Mouse (Mus musculus) fat pad, adult 2 months (tissue): ENCODE data around the gene Zfp629.

ENCODE experiments used
- DNase-seq: peaks from one replicate; pipeline ENCODE4 v3.0.0-alpha.2; 2011; ENCODE audit warnings: low read depth, low spot score; ENCODE audit errors: extremely low read depth

The Zfp629 gene

DNA sequence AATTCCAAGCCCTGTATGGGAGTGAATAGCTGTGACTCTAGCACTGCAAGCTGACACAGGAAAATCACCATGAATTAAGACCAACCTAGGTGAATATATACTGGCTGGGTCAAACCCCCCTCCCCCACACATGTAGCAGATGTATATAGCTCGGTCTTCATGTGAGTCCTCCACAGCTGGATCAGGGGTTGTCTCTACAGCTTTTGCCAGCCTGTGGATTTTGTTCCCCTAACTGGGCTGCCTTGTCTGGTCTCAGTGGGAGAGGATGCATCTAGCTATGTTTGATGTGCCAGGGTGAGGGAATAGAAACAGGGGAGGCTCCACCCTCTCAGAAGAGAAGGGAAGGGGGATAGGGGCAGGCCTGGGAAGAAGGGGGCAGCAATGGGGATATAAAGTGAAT is 739 bp upstream of the Zfp629 start:
- DNase-seq: no peak

DNA sequence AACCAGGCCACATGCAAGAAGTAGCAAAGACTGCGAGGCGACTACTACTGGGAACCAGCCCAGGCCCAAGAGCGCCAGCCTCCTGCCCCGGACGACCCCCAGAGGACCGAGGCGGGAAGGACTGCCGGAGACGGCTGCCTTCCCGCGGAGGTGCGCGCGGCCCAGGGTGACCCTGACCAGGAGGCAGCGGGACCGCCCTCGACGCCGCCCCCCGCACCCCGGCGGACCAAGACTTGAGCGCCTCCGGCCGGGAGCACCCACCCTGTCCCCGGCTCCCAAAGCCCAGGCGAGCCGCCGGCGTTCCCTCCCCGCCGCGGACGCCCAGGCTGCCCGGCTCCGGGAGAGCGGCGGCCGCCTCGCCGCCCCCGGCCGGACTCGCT is 1.1 kb downstream of the Zfp629 start:
- DNase-seq: no peak

DNA sequence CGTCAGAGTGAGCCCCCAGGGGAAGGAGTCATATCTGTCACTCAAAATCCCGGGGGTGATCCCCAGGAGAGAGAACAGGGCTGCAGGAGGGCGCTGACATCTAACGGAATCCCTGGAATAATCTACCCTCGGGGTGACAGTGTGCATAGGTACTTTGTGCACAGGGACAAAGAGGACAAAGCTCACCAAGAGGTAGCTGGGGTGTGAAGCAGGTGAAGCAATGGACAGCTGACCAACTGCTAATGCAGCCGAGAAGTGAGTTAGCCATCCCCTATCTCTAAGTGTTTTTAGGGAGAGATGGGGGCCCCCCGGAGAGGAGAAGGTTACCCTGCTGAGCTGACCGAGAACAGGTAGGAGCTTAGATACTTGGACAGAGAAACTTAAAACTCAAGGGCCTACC is 1.5 kb downstream of the Zfp629 start:
- no peak for DNase-seq

DNA sequence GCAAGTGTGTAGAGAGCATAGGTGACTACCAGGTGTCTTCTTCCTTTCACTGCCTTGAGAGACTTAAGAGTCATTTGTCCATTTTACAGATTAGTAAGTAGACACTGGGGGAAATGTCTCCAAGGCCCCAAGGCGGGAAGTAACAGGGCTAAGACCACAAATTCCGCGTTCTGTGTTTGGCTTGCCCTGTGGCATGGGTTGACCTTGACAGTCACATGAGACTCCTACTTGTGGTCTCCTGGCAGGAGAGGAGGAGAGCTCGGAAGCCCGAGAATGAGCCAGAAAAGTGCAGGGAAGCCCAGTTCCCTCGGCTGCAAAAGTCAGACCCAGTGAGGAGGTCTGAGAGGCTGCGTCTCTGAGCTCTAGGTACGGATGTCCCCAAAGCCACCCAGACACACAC is 2.1 kb downstream of the Zfp629 start:
- no peak for DNase-seq

DNA sequence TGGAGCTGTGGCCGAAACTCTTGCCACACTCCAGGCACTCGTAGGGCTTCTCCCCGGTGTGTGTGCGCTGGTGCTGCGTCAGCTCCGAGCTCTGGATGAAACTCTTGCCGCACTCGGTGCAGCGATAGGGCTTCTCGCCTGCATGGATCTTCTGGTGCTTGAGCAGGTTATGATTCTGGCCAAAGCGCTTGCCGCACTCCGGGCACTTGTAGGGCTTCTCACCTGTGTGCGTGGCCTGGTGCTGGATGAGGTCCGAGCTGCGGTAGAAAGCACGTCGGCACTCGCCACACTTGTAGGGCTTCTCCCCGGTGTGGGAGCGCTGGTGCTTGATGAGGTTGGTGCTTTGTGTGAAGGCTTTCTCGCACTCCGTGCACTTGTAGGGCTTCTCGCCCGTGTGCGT is 4.0 kb downstream of the Zfp629 start:
- DNase-seq: no peak

DNA sequence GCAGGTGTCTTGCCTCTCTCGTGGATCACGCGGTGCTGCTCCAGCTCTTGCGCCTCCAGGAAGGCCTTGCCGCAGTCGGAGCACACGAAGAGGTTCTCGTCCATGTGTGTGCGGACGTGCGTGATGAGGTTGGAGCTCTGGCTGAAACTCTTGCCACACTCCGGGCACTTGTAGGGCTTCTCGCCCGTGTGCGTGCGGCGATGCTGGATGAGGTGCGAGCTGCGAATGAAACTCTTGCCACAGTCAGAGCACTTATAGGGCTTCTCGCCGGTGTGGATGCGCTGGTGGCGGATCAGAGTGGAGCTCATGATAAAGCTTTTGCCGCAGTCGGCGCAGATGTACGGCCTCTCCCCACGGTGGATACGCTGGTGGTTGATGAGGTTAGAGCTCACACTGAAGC is 4.6 kb downstream of the Zfp629 start:
- DNase-seq: no peak

DNA sequence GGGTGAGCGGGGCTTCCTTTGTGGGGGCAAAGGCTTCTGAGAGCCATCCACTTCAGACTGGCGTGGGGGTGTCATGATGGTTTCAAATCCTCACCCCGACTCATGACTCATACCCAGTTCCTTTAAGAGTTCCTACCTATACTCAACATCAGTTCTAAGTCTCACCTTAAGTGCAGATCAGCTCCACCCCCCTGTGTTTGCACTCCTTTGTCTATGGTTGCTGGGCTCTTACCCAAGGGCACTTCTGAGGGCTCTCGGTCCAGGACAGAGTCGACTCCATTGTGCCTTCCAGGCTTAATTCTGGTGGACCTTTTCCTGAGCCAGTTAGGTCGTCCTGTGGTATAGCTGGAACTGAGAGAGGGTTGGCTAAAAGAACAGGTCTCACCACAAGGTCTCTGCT is 8.4 kb downstream of the Zfp629 start:
- DNase-seq: no peak

DNA sequence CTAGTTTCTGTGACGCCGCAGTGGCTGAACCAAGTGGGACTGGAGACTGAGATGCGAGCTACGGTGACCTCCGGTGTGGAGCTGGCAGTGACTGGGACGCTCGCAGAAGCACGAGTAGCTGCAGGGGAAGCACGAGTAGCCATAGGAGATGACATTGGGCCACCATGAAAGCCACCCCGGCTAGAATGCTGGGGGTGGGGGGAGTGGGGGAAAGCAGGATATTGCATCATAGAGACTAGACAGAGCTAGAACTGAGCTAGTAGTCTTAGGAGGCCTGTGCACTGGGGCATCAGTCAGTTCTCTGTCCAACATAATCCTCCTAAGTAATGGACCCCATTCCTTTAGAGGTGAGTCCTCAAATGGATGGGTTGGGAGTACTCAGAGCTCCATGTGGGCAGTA is 11.3 kb downstream of the Zfp629 start:
- DNase-seq: no peak

DNA sequence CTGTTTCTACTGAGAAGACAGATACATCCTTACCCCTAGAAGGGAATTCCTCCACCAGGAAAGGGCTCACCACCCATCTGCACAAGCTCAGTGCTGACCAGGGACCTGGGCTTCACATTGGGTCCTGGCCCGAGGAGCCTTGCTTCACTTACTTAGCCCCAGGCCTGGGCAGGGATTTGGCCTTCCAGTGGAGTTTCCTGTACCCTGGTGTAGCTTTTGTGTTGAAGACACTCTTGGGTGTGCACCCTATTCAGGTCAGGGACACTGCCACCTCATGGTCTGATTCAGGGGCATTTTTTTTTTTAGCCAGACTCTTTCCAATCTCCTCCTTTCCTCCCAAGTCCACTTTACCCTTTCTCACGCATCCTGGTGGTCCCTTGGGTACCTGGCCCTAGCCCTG is 12.7 kb downstream of the Zfp629 start:
- no peak for DNase-seq

DNA sequence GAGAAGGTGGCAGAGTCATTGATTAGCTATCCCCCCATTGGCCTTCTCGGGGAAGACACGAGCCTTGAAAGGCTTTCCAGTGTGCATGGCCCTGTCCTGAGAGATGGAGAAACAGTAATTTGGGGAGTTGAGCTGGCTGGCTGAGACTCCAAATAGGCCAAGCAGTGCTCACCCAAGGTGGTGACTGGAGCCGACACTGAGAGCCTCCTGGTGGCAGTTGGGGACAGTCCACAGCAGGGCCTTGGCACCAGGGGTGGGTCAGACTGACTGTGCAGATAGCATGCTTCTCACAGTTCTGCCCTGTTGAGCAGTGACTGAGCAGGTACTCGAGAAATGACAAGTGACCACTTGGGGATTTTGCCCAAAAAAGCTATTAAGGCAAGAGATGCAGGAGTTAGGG is 13.9 kb downstream of the Zfp629 start:
- no peak for DNase-seq

DNA sequence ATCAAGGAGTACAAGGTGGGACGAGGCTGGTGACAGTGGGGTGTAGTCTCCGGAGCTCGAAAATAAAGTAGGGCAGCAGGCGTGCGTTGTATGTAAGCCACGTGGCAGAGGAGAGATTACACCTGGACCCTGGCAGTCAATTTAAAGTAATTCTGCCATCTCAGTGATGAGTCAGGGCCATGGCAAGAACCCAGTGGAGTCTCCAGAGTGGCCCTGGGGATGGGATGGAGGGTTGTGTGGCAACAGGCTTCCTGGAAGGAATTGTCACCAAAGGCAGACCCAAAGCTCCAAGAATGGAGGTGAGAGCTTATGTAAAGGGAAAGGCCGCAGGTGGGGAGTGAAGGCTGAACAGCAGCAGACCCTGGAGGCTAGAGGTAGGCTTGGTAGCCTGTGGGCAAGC is 15.0 kb downstream of the Zfp629 start:
- no peak for DNase-seq

DNA sequence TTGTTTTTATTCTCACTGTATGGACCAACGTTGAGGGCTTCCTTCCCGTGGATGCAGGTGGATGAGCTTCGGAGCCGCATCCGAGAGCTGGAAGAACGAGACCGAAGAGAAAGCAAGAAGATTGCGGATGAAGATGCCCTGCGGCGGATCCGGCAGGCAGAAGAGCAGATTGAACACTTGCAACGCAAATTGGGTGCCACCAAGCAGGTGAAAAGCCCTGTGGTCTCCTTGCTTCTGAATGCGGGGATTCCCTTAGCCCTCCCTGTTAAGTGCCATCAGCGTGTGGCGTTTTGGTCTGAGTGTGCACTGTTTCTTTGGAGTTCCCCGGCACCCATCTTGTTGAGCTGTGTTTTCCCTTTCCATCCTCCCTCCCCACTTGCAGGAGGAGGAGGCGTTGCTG is 18.9 kb downstream of the Zfp629 start:
- DNase-seq: no peak

DNA sequence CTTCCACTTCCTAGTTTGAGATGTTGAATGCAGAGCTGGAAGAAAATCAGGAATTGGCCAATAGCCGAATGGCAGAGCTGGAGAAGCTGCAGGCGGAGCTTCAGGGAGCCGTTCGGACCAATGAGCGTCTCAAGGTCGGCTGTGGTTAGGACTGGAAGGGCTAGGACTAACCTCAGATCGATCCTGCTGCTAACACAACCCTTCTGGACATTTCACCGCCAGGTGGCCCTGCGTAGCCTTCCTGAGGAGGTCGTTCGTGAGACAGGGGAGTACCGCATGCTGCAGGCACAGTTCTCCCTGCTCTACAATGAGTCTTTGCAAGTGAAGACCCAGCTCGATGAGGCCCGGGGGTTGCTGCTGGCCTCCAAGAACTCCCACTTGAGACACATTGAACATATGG is 23.0 kb downstream of the Zfp629 start:
- no peak for DNase-seq

DNA sequence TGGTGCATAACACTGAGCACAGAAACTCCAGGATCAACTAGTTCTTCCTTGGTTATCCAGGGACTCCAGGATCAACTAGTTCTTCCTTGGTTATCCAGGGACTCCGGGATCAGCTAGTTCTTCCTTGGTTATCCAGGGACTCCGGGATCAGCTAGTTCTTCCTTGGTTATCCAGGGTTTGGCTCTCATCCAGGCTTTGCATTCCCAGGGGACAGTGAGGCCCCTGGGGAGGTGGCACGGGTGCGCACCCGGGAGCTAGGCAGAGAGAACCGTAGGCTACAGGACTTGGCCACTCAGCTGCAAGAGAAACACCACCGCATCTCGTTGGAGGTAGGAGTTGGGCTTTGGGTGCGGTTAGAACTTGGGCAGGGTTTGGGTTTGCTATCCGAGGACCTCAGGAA is 24.5 kb downstream of the Zfp629 start:
- no peak for DNase-seq

DNA sequence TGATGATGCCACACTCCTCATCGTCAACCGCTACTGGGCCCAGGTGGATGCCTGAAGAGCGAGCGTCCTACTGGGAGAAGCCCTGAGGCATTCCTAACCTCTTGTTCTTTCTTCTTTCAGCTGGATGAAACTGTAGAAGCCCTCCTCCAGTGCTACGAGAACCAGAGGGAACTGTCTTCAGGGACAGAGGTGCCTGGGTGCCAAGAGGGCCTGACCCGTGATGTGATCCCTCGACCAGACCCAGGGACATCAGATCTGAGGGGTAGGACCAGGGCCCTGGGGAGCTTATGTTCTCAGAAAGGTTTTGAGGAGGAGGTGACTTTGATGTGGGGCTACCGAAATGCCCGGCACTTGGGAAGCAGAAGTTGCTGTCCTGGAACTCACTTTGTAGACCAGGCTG is 26.0 kb downstream of the Zfp629 start:
- DNase-seq: no peak

DNA sequence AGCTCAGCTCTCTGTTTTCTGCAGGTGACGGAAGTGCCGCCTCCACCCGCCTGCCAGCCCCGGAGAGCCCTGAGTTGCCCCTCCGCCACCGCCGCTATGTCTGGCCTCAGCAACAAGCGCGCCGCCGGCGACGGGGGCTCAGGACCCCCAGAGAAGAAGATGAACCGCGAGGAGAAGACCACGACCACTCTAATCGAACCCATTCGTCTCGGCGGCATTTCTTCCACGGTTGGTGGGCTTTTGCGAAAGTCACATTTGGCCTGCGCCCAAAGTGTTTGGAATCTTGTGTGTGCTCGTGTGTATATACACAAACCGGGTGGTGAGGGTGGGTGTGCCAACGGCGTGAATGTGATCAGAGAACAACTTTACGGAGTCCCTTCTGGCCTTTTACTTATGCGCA is 26.7 kb downstream of the Zfp629 start:
- no peak for DNase-seq

DNA sequence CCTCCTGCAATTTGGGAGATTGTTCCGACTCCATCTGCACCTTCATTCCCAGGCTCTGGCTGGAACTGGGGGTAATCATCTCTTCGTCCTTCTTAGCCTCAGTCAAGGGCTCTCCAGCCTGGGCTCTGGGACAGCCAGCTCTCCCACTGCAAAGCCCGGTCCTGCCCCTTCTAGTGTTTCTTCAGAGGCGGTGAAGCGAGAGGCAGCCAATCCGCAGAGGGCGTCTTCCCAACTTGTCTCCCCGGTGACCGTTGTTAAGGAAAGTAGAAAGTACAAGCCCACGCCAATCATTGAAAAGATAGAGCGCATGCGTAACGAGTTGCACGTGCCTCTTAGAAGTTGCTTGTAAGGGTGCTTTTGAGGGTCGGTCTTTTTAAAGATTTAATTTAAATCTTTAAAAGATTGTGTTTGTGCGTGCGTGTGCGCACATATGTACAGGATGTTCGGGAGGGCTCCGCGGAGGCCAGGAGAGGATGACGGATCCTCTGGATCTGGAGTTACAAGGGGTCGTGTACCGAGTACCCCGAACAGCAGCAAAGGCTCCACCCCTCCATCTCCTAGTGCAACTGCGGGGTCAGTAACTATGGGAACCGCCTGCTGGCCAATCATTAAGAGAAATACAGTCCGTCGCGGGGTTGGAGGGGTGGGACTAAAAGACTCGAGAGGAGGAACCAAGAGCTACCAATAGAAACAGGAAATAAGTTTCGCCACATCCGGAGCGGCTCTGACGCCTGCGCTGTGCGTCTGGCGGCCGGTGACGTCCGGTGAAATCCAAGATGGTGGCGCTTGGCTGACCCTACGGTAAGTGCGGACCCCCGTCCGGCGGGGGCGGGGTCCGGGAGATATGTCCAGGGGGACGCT is 27.4 kb downstream of the Zfp629 start, which contains the start of the genes Ccdc189 and Rnf40:
Ccdc189 (minus strand) TSS at position 585 of the 861 bp plus-strand sequence.
Rnf40 (plus strand) TSS at position 757 of the 861 bp plus-strand sequence.
- peak; percentile 87 for DNase-seq

DNA sequence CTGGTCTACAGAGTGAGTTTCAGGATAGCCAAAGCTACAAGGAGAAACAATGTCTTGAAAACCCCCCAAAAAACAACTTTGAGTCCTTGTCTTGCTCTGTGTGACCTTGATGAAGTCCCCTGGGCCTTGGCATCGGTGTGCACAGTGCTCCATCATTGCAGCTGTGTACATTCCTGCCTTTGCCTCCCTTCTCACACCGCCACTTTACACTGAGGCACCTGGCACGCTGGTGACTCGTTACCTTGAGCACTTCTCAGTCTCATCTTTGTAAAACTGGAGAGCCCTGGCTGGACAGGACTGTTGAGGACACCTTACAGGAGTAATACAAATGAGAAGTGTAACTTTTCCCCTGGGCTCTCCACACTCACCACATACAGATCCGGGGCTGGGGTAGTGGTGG is 28.4 kb downstream of the Zfp629 start:
- DNase-seq: no peak

DNA sequence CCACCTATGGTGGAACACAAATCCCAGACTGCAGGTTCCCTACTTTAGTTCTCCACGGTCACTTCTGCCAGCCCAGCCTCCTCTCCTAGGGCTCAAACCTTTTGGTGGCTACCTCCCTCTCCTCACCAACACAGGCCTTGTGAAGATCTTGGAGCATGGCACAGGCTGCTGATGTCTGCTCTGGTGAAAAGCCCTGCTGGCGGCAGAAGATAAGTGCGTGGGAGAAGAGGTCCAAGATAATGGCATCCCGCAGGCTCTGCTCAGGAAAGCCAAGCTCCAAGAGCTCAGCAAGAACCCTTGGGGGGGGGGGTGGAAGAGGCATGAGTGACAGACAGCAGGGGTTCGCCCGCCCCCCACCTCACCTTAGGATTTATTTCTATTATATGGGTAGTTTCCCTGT is 29.4 kb downstream of the Zfp629 start:
- no peak for DNase-seq

DNA sequence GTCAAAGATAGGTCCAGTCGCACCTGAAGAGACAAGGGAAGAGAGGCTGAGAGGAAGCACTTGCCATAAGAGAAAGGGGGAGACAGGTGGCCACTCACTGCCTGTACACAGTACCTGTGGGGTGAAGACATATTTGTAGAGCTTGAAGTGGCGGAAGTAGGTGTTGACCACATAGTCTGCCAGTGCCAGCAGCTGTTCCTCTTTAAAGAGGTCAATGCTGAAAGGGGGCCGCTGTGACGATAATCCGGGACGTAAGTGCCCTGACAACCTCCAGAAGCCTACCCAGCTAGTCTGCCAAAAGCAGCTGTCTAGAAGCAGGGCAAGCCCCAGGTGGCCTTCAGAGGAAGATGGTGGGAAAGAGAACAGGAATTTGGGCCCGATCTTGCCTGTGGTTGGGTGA is 30.6 kb downstream of the Zfp629 start:
- DNase-seq: no peak

DNA sequence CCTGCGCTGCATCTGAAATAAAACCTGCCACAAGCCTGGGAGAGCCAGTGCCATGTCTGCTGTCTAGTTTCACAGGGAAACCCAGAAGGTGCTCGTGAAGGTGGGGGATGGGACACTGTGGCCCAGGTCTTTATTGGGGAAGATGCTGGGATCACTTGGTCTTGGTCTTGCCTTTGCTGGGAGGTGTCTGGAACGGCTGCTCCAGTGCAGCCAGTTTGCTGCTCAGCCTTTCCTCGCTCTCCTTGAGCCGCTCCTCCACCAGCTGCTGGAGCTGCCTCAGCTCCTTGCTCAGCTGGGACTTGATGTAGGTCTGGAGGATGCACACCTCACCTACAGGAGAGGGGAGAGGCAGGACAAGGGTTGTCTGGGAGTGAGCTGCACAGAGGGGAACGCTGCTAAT is 32.3 kb downstream of the Zfp629 start:
- no peak for DNase-seq

DNA sequence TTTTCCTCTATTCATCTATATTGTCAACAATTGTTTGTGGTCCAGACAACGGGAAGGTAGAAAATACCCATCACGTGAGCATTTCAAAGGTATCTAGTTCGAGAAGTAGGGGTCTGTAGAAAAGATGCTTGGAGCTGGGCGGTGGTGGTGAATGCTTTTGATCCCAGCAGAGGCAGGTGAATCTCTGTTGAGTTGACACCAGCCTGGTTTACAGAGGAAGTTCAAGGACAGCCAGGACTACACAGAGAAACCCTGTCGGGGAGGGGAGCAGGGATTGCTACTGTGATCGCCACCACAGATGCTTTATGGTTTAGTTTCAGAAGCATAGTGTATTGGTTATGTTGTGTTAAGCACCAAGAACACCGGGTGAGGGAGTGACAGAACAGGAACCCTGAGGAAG is 41.5 kb downstream of the Zfp629 start:
- DNase-seq: no peak

DNA sequence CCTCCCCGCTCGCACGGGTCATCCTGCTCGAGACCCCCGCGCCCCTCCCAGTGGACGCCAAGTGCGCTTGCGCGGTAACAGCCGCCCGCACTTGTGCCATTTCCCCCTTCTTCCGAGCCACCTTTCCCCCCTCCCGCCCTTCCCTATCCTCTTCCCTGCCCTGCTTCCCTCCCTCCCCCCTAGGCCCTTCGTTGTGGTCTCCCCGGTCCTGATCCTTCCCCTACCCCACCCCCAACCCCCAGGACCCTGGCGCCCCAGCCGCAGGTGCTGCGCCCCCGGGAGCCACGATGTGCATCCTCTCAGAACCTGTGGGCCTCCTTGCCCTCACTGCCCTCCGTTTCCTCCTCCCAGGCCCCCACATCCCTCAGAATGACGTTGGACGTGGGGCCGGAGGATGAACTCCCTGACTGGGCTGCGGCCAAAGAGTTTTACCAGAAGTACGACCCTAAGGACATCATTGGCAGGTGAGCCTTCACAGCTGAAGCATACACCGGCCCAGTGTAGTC is 42.0 kb downstream of the Zfp629 start:
- DNase-seq: no peak
